Mouse (Mus musculus) ovary, postnatal 36 days (tissue): ENCODE data around the gene Tbc1d7.
A peak's percentile ranks its signal among the peaks of the same experiment; 100 is the strongest.

Experiments used
- DNase-seq: peaks from one replicate; pipeline ENCODE4 v3.0.0; 2022; ENCODE audit warnings: low spot score, mixed read lengths

Gene Tbc1d7

DNA sequence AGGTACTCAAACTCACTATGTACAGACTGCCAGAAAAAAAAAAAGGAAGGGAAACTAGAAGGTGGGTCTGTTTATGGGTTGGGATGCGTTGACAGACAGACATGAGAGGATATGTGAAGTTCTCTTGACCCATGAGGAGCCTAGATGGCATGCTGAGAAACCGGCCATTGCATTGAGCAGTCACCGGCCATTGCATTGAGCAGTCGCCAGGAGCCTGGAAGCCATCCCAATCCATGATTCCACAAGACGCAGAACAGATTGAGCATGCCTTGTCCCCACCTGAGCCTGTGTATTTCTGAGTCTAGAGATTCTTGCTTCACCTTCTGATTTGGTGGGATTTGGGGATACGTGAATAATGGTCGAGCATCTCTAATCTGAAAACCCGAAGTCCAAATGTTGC, 22.6 kb upstream of the Tbc1d7 start:
- DNase-seq: no peak

DNA sequence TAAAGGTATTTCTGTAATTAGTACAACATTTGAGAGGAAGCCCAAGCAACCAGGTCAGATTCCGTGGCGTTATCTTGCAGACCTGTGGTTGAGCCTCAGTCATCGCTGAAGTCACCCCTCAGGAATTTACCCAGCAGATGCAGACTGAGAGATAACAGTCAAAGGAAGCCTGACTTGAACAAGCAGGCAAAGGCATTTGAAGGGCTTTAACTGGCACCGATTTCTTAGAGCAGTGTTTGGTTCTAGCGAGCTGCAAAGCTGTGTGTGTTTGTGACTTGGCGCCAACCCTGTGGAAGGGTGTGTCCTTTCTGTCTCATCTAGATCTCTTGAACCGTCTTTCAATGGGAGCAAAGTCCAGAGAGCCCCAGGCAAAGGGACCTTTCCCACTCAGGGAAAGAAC, 22.0 kb upstream of the Tbc1d7 start:
- no peak for DNase-seq

DNA sequence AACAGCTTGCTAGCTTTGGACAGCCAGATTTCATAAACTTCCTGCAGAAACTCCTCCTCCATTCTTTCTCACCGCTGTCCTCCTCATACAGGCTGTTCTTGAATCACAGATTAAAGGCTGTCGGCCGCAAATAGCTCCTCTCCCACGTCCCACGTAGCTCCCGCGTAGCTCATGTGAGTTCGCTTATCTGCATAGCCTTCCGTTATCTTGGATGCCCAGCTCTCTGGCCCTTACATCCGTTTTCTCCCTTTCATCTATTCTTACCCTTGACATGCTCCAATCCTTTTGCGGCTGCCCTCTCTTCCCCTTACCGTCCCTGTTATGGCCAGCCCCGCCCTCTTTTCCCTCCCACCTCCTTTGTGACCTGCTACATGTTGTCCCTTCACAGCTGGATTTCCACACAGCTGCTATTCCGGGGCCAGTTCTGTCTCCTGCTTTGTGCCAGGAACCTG, 20.5 kb upstream of the Tbc1d7 start:
- no peak for DNase-seq

DNA sequence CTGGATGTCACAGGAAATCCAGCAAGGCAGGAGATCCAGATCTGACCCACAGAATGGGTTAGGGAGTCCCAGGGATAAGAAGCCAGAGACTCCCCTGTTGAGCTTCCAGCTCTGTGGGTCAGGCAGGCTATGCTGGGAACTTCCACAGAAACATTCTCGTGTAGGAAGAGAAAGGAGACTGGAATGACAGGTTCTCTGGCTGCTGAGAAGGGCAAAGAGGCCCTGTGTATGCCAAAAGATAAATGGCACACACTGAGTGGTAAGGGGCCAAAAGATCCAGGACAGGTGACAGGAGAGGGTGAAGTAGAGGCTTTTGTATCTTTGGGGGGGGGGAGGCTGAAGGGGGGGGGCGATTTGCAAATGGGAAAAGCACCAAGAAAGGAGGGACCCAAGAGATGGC, 20.0 kb upstream of the Tbc1d7 start:
- no peak for DNase-seq

DNA sequence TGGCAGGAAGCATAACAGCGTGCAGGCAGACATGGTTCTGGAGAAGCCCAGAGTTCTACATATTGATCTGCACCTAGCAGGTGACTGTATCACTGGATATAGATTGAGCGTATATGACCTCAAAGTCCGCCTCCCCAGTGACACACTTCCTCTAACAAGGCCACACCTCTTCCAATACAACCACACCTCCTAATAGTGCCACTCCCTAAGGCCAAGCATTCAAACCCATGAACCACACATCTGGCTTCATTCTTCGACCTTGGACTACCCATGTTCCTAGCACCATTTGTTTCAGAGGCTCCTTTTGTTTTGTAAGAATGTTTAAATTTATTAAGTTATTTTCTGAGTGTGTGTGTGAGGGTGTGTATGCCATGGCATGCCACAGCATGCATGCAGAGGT, 16.4 kb upstream of the Tbc1d7 start:
- no peak for DNase-seq

DNA sequence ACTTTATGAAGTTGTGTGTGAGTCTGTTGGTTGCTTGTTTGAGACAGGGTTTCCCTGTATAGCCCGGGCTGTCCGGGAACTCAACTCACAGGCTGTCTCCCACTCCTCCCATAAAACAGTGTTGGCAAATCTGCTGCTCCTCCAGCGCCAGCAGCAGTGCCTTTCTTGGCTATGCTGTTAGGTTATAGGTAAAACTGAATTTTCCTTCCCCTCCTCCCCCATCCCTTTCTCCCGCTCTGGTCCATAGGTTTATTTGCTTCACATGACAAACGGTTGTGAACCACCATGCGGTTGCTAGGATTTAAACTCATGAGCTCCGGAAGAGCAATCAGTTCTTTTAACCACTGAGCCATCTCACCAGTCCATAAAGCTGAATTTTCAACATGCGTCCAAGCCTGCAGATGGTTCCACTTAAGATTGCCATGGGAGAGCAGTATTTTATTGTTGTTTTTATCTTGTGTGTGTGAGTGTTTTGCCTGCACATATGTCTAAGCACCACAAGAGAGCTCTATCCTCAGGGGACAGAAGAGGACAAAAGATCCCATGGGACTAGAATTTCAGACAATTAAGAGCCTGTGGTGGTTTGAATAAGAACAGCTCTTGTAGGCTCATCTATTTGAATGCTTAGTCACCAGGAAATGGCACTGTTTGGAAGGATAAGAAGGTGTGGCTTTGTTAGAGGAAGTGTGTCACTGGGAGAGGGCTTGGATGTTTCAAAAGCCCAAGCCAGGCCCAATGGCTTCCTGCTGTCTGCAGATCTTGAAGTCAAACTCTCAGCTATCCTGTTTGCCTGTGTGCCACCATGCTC, 12.2 kb upstream of the Tbc1d7 start:
- DNase-seq: no peak

DNA sequence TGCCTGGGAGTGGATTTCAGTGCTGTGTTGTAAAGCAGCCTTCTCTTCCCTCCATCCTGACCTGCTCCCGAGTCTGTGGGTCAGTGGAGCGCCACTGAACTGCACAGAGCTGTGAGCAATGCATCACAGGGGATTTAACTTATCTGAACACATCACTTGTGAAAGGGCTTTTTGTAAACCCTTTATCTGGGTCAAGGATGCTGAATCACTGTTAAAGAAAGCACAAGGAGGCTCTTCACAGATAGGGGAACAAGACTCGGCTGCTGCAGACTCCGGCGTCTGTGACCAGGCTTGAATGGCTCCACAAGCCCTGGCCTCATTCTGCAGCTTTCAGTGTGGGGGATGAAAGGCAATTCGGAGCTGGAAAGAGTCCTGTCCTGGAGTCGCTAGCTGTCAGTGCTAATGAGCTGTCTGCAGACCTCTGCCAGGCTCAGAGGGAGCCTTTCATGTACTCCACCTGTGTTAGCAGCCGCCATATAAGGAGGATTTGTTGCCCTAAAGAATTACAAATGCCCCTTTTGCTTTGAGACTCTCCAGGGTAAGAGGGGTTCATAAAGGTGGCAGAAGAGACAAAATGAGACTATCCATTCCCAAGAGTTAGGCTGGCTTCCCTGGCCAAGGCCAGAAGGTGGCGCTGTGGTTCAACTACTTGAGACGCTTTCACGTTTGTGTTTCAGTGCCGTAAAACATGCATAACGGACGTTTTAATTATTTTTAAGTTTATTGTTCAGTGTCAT, 11.3 kb upstream of the Tbc1d7 start:
- DNase-seq: peak; percentile 81

DNA sequence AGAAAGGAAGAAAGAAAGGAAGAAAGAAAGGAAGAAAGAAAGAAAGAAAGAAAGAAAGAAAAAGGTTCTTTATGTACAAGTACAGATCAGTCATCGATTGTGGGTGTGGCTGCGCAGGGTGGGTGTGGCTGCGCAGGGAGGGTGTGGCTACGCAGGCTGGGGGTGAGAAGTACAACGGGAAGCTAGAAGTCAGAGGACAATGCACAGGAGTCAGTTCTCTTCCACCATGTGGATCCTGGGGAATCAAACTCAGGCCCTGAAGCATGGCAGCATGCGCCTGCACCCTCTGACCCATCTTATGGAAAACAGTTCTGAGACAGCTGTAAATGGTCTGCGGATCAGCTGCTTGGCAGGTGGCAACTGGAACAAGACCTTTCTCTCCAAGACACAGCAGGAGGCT, 9.8 kb upstream of the Tbc1d7 start:
- no peak for DNase-seq

DNA sequence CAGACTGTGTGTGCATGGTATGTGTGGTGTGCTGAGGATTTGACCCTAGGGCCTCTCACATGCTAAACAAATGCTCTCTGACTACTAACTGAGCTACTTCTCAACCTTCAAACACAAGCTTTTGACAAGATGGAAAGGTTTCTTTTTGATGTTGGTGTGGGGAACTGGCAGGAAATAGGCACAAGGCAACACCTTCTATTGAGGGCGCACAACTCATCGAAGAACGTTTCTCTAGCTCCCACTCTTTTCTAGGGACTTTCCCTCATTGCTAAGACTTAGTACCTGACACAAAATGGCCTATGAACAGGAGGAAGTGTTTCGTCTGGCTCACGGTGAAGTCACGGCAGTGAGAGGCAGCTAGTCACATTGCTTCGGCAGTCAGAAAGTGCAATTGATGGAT, 6.0 kb upstream of the Tbc1d7 start:
- DNase-seq: no peak

DNA sequence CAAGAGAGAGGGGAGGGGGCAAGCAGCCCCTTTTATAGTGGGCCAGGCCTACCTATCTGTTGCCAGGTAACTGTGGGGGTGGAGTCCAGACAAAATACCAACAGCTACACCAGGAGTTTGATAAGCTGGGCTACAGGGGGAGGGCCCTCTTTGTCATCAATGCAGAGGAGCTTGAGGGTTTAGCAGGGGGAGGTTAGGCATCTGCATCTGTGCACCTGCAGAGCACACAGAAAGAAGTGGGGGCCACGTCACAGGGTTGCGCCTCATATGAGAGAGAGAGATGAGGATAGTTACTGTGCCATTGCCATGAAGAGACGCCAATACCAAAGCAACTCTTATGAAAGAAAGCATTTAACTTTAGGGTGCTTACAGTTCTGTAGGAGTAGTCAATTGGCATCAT, 5.4 kb upstream of the Tbc1d7 start:
- DNase-seq: no peak

DNA sequence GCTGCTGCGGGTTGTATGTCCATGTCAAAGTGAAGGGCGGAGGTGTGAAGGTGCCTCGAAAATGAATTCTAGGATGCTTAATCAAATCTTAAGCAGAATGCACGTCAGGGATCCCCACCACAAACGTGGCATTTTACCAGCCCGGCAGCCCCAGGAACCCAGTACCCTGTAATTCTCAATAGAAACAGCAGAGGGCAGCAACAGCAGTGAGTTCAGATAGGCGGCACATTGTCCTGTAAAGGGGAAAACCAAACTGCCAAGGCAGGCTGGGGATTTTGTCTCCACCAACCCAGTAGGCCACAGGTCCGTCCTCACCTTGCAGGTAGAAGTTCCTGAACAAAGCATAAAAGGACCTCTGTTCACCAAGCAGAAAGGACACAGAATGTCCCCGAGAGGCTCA, 2.0 kb upstream of the Tbc1d7 start:
- DNase-seq: peak; percentile 63

DNA sequence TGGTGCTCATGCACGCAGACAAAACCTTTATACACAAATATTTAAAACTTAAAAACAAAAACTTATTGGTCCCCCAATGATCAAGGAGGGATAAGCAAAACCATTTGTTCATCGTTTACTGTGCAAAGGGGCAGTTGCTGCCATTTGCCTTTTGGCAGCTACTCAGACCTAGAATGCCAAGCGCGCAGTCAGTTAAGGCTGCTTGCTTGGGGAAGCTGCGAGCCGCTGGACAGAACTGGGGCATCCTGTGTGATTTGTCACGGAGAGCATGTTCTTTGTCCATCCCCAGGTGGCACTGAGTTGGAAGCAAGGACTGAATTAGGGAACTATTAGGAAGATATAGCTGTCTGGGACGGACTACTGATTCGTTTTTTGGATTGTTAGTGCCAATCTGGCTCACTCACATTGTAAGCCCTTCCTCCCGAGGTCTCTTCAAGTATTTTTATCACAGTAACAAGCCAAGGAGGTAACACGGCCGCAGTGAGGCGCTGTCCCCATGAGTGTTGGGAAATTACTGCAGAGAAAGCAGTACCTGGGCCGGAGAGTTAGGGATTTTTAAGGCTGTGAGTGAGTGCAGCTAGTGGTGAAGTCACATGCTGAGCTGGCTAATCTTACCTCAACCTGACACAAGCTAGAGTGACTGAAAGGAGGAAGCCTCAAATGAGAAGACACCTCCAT, 874 bp upstream of the Tbc1d7 start:
- DNase-seq: no peak

DNA sequence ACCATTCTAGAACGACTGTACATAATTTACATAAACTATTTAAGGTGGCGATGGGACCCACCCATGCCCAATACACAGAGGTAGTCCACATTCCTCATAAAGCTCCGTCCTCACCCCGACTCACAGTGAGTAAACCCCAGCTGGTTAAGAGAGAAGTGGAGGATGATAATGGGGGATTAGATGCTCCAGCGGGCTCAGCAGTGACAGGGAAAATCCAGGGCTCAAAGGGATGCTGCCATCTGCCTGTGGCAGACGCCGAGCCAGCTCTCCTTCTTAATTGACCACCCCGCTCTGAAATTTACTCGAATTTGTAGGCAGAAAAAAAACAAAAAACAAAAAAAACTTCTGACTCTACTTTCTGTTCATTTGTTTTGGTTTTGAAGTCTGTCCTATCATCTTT, 3.6 kb downstream of the Tbc1d7 start:
- no peak for DNase-seq

DNA sequence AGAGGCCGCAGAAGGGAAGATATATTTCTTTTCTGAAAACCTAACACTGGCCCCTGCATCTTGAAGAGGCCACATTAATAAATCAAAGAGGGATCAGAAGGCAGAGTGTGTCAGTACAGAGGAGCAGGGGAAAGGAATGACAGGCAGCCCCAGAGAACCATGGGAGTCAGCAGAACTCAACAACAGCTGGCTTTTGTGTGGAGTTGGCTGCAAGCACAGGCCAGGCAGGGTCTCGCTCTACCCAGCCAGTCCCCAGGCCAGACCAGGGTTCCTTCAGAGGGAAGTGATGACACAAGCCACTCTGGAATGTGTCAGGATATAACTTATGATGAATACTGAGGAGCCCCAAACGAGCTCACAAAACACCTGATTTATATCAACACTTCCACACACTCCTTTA, 11.9 kb downstream of the Tbc1d7 start:
- DNase-seq: no peak

DNA sequence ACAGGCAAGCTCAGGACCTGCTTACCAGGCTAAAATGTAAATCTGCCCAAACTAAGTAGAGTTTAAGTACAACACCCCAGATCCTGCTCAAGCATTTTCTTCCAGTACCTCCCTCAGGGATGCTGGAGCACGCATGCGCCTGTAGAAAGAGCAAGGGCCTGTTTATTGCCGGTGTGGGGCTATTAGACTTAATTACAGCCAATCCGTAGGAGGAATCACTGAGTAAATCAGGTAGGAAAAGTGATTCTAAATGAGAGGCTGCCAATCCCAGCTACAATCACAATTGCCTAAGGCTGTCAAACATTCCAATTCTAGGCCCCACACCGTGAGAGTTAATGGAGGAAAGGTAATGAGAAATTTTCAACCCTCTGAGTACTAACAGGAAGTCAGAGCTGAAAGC, 13.0 kb downstream of the Tbc1d7 start:
- no peak for DNase-seq

DNA sequence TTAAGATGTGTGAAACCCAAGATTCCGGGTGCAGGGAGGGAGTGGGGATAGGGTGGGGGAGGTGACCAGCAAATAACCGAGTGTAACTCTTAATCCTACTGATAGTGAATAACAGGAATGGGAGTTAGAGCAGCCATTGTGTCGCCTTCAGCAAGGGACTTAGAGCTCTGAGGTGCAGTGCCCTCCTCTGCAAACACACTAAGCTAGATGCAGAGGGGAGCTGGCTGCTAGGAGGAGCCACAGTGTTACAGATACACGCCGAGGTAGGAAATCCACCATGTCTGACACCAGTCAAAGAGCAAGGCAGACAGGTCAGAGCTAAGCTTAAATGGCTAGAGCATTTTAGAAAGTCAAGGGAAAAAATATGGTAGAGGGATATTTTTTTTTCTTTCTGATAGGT, 13.9 kb downstream of the Tbc1d7 start:
- DNase-seq: no peak

DNA sequence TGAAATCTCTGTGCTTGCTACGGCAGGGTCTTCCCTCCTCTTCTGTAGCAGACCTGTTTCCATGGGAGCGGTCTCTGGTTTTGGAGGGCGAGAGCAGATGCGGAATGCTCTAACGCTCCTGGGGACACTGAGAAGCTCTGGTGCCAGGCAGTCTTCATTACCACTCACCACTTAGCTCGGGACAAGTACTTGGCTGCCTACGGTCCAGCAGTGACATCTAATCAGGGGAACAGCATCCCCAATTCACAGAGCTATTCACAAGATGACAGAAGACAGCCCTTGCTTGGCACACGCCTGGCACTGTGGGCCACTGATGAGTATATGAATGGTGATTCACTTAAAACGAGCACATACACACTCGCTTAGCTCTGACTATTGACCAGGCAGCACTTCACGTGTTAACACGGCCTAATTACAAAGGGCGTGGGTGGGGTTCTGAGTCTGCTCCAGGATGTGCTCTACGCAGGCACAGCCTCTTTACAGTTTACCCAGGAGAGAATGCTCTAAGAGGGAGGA, 19.2 kb downstream of the Tbc1d7 start:
- DNase-seq: no peak

DNA sequence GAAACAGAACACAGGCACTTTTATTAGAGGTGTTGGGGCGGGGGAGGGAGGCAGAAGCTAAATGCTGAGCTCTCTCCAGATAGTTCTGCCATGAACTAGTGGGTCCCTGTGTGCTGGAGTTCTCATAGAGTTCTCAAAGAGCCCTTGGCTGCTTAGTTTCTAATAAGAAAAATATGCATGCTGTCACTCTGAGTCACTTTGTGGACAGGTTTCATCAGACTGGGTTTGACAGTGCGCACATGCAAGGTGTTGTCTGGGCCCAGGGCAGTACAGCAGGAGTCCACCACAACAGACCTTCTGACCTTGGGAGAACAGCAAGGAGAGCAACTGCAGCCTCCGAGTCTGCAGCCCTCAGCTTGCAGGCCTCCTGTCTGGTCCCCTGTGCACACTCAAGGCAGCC, 21.6 kb downstream of the Tbc1d7 start:
- no peak for DNase-seq

DNA sequence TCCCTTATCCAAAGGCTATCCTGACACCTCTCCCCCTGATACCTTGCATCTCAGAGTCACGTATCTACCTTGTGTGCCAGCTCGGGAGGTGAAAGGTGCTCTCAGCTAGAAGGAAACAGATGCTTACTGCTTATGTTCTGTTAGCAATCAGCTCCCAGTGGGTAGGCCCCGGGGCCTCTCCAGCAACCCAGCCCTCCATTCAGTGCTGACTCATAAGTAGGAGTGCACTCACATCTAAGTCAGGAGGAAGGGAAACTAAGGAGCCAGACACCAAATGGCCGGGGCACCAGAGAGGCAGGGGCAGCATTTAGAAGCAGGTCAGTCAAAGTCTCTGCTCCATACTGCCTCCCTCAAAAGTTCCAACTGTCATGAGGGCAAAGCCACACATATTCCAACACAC, 22.6 kb downstream of the Tbc1d7 start:
- DNase-seq: no peak

DNA sequence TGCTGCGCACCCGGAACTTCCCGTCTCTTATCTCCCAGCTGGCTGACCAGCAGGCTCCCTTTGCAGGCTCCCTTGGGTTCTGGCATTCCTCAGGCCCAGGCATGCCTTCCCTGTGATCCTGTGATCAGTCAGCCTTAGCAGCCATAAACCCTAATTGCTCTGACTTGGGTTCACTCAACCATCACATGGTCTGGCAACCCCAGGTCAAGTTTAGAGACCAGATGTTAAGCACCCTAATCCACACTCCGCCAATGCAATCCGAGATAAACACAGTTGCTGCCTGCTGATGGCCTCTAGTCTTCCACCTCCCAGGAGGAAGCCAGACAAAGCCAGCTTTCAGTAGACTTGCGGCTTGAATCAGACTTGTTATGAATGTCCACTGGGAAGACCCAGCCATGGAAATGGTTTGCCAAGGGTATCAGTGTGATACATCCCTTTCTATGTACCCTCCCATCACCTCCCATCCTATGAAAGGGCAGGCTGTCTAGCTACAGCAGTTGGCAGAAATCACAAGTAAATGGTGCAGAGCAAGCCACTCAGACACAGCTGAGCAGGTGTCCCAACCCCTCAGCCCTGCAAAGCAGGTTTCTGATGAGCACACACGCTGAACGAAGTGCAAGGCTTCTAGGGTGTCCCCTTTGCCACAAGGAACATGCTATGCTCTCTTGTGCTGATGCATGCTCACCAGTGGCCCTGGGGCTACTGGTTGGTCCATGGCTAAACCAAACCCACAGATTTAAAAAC, 24.6 kb downstream of the Tbc1d7 start:
- no peak for DNase-seq

DNA sequence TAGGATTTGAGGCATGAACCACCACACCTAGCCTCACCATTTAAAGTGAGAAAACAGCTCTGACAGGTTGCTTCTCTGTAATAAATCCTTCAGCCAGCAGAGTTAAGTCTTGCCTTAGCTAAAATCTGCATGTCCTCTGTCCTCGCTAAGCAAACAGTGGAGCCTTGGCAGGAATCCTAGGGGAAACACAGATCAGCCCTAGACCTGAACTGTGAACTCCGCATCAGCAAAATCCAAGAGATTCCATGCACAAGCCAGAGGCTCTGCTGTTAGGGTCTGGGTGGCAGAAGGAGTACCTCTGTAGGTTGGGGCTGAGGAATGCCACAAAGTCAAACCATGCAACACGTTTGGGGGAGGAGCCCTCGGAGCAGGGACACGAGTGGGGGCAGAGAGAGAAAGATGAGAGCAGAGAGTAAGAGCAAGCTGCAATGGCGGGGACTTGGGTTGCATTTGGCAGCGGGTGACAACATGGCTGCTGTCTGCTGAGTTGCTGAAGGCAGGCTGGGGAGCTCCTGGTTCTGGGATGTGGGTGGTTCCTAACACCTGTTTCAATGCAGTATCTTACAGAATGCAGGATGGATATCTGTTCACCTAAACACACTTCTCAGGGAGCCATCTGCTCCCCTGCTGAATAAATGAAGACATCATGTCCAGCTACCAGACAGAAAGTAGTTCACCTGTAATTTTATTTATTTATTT, 26.4 kb downstream of the Tbc1d7 start:
- no peak for DNase-seq

DNA sequence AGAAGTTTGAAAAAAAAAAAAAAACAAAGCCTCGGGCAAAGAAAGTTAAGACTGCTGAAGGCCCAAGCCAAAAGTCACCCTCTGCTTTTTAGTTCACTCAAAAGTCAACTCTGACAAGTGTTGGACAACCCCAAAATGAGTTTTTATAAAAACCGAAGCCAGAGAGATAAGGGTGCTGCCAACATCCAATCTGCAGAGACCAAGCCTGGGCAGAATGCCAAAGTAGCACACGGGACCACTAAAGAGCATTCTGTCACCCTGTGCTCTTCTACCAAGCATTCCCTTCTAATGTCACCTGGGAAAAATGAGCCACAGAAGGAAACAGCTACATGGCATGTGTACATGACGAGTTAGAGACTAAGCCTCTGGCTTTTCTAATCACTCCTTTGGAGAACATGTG, 36.8 kb downstream of the Tbc1d7 start:
- no peak for DNase-seq
